Mouse (Mus musculus) liver, adult 2 months (tissue): ENCODE measurements around the gene Il18r1. TPM values are rescaled to one million over a fixed set of nuclear protein-coding genes. Genes with fewer than 3 reads are reported as not detected.

Experiments
- DNase-seq: peaks from one replicate; pipeline ENCODE4 v3.0.0-alpha.2; 2011; ENCODE audit warnings: low read depth, low spot score; ENCODE audit errors: extremely low read depth
- H3K27ac ChIP-seq: fragments of 200-500 bp; replicated peaks from 2 replicates; pipeline ENCODE4 v1.5.1; 2012; ENCODE audit warnings: low read depth, mild to moderate bottlenecking, control low read depth, inconsistent platforms, low read length; ENCODE audit not compliant: insufficient read depth
- H3K27me3 ChIP-seq: fragments of 200-500 bp; 2 replicates; pipeline ENCODE4 v1.6.1; 2012; ENCODE audit warnings: mild to moderate bottlenecking, moderate library complexity, low read length, inconsistent platforms; ENCODE audit not compliant: control insufficient read depth, insufficient read depth
- H3K36me3 ChIP-seq: fragments of 200-500 bp; 2 replicates; pipeline ENCODE4 v1.6.1; 2012; ENCODE audit warnings: low read length, inconsistent platforms; ENCODE audit not compliant: control insufficient read depth, insufficient read depth
- H3K4me1 ChIP-seq: fragments of 200-500 bp; 2 replicates; pipeline ENCODE4 v1.6.1; 2011; ENCODE audit warnings: low read length; ENCODE audit not compliant: control insufficient read depth, insufficient read depth
- H3K4me3 ChIP-seq: fragments of 200-500 bp; 2 replicates; pipeline ENCODE4 v1.5.1; 2011; ENCODE audit warnings: low read depth, mild to moderate bottlenecking, control low read depth, low read length, moderate library complexity; ENCODE audit not compliant: insufficient read depth
- H3K79me2 ChIP-seq: fragments of 200-500 bp; 2 replicates; pipeline ENCODE4 v1.6.1; 2012; ENCODE audit warnings: inconsistent platforms, mild to moderate bottlenecking, low read length, moderate library complexity; ENCODE audit not compliant: control insufficient read depth, insufficient read depth
- H3K9ac ChIP-seq: fragments of 200-500 bp; 2 replicates; pipeline ENCODE4 v1.6.1; 2012; ENCODE audit warnings: low read depth, mild to moderate bottlenecking, control low read depth, inconsistent platforms, low read length
- CTCF ChIP-seq: fragments of 200-500 bp; IDR thresholded peaks from 2 replicates; pipeline ENCODE4 v1.5.1; 2011; ENCODE audit warnings: low read depth, low read length, control low read depth
- POLR2A ChIP-seq: fragments of 200-500 bp; IDR thresholded peaks from 2 replicates; pipeline ENCODE4 v1.6.1; 2011; ENCODE audit warnings: low read length, control low read depth; ENCODE audit not compliant: insufficient read depth; ENCODE audit errors: extremely low read depth
- WGBS: fragments of 180-500 bp; shearing (Covaris S2); methylation state at CpG from one replicate; pipeline ENCODE4 v1.1.7; 2018; 5-methylcytosine and 5-hydroxymethylcytosine counted together
- polyA plus RNA-seq: library from polyadenylated mRNA; depleted of rRNA; stranded (reverse); fragments of >200 nt; gene quantifications from 2 replicates; pipeline ENCODE4 v1.2.3, GENCODE M21; 2012
- total RNA-seq: library from RNA; depleted of rRNA; stranded (reverse); fragments of >200 nt; gene quantifications from 2 replicates; pipeline ENCODE4 v1.2.3, GENCODE M21; 2014

Gene Il18r1
- total and polyA plus RNA-seq, 2 experiments, result 0.05 to 0.28 TPM

- 79% methylated on average over 5 of the region's 5 CpGs for WGBS
- Histone ChIP-seq H3K36me3 (no peaks in the 10 kb centered on the region), H3K4me3 (no peak within 1 kb of the TSS), H3K9ac (no peak within 1 kb of the TSS), H3K27me3 (no peaks in the 10 kb centered on the region), H3K27ac (no peak within 1 kb of the TSS), H3K4me1 (no peaks in the 10 kb centered on the region), H3K79me2 (no peaks in the 10 kb centered on the region)
- no peak for DNase-seq
- TF ChIP-seq CTCF (no peak), POLR2A (no peak)
Measured at GRCm38 (mm10) chr1:40428910-40429675, 36.3 kb upstream of the Il18r1 start, which contains the start of gene Il1rl1. Gene Il1rl1 (plus strand): TSS chr1:40429570.

GRCm38 (mm10) chr1:40430143-40430834 is 35.1 kb upstream of the Il18r1 start:
- Histone ChIP-seq H3K4me3 (no peak overlapping the region), H3K36me3 (no peaks in the 10 kb centered on the region), H3K27ac (no peak overlapping the region), H3K27me3 (no peaks in the 10 kb centered on the region), H3K9ac (no peak overlapping the region), H3K4me1 (no peaks in the 10 kb centered on the region), H3K79me2 (no peaks in the 10 kb centered on the region)
- 80% methylated on average over 4 of the region's 4 CpGs for WGBS
- no peak for DNase-seq
- TF ChIP-seq CTCF (no peak), POLR2A (no peak)

DNA sequence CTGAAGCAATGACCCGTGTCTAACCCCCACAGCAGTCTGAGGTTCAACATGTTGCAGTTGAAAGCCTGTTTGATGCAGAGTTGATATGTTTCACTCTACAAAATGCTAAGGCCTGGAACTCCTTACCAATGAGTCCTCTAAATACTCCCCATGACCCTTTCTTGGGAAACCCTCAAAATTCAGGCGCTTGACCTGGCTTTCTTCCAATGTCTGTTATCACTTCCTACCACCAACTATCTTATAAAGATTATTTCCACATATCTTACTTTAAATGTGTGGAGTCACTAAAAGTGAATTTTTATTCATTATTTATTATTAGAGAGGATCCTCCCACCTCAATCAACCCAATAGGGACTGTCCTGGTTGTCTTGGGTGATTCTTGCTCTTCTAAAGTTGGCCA is 33.2 kb upstream of the Il18r1 start:
- Histone ChIP-seq H3K27ac (no peak overlapping the region), H3K27me3 (no peaks in the 10 kb centered on the region), H3K36me3 (no peaks in the 10 kb centered on the region), H3K9ac (no peak overlapping the region), H3K79me2 (no peaks in the 10 kb centered on the region), H3K4me3 (no peak overlapping the region), H3K4me1 (no peaks in the 10 kb centered on the region)
- WGBS, result 76% methylated on average over 2 of the region's 2 CpGs
- DNase-seq, result no peak
- TF ChIP-seq CTCF, result no peak
- no peak for TF ChIP-seq POLR2A

DNA sequence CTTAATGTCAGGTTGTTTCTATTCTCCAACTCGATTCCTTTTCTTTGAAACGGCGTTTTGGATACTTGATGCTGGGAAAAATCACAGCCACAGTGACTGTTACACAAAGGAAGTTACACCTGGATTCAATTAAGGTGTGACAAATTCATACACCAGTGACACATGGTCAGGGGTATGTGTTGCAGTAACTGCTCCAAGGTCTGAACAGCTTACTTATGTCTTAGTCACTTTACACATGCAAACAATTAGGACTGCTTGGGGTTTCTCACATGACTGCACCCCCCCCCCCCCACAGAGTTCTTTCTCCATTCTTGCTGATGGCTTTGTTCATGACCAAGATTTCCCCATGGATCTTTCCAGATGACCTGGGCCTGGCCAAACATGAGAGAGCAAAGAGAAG is 29.4 kb upstream of the Il18r1 start:
- H3K27ac ChIP-seq, result no peak overlapping the region
- 92% methylated on average over 3 of the region's 3 CpGs for WGBS
- no peaks in the 10 kb centered on the region for H3K27me3 ChIP-seq
- H3K4me3 ChIP-seq, result no peak overlapping the region
- no peaks in the 10 kb centered on the region for H3K79me2 ChIP-seq
- no peaks in the 10 kb centered on the region; the same call in 1 of the 2 replicates for H3K4me1 ChIP-seq
- no peak for DNase-seq
- no peak overlapping the region for H3K9ac ChIP-seq
- TF ChIP-seq POLR2A (no peak), CTCF (no peak)
- H3K36me3 ChIP-seq, result no peaks in the 10 kb centered on the region

DNA sequence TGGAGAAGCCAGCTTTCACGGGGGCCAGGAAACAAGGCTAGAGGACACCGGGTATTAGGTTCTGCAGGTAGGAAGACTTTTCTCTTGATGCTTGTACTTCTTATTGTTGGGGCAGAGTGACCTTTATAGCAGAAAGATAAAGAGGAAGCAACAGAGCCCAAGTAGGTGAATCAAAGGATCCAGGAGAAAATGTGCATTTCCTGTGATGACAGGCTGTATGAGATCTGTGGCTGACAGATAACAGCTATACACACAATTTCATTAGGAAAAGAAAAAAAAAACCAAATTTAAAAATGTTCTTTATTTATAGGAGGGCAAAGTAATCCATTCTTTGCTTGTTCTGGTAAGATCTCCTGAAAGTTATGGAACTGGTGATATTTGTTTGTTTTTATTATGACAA is 28.0 kb upstream of the Il18r1 start:
- no peak overlapping the region for H3K4me3 ChIP-seq
- H3K79me2 ChIP-seq, result no peaks in the 10 kb centered on the region
- H3K9ac ChIP-seq, result no peak overlapping the region
- TF ChIP-seq POLR2A, result no peak
- no peak for TF ChIP-seq CTCF
- WGBS, result 86% methylated on average over 2 of the region's 2 CpGs
- H3K27ac ChIP-seq, result no peak overlapping the region
- DNase-seq, result no peak
- H3K4me1 ChIP-seq, result no peaks in the 10 kb centered on the region; the same call in 1 of the 2 replicates
- H3K36me3 ChIP-seq, result no peaks in the 10 kb centered on the region
- H3K27me3 ChIP-seq, result no peaks in the 10 kb centered on the region

GRCm38 (mm10) chr1:40439504-40439903 is 25.8 kb upstream of the Il18r1 start:
- H3K4me1 ChIP-seq, result no peaks in the 10 kb centered on the region; the same call in 1 of the 2 replicates
- H3K4me3 ChIP-seq, result no peak overlapping the region
- H3K27ac ChIP-seq, result no peak overlapping the region
- no peak for DNase-seq
- no peaks in the 10 kb centered on the region for H3K27me3 ChIP-seq
- no peak overlapping the region for H3K9ac ChIP-seq
- H3K36me3 ChIP-seq, result no peaks in the 10 kb centered on the region
- no peaks in the 10 kb centered on the region for H3K79me2 ChIP-seq
- TF ChIP-seq CTCF (no peak), POLR2A (no peak)
- WGBS, result 82% methylated on average over 8 of the region's 8 CpGs
